Mouse (Mus musculus) layer of hippocampus, adult 11-12 months (tissue): ENCODE measurements at regions not wholly inside any gene's neighbourhood (a gene's known extent, or its start where the extent isn't known, plus 50 kb on each side); places are given as distances from the start of the nearest gene placed in this dataset.

Experiments used
- DNase-seq: peaks from one replicate; pipeline ENCODE4 v3.0.0; 2022; ENCODE audit warnings: low spot score

GRCm38 (mm10) chr5:91198620-91199019 lies 59.2 kb downstream of the Areg start:
- DNase-seq: peak; percentile 25

DNA sequence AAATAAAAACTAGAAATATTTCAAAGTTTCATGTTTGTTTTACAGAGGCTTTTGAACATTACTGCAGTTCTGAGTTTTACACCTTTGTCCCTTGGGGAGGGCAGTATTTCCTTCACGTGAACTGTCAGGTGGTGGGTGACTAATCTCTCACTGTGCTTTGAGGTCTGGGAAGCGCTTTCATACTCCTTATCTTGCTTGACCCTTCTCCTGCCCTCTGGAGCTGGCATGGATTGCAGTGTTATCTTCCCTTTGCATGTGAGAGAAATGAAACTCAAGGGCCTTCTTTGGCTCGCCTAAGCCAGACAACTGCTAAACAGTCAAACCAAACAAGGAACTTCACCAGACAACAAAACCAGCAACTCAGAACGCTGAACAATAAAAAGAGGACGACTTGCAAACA lies 61.0 kb downstream of the Areg start:
- DNase-seq: no peak

DNA sequence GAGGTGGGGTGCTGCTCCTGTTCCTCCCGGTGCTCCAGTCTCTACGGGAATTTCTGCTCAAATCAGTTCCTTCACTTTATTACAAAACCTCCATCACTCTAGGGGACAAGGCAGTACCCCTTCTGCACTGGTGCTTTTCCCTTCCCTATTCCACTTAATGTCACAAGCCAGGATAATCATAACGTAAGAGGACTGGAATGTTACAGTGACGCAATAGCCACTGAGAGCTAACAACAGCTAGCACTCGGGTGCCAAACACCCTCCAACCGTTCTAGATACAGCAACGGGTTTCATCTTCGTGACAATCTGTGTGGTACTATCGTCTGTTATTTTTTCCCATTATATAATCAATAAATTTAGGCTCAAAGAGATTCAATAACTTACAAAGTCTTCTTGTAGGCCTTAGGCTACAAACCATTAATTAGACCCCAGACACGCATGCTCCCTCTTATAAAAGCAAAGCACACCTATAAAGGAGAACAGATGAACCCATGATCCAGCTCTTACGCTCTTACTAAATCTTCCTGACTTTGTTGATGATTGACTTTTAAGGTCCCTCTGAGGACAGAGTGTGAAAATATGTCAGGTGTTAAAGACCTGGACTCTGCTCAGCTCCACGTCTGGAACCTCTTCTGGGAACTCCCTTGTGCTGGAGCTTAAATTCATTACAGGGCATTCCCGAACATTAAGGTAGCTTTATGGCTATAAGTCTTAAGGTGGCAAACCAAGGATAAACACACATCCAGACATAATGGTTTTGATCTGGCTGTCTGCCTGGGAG lies 65.0 kb downstream of the Areg start:
- DNase-seq: no peak

- no peak for DNase-seq
Measured at GRCm38 (mm10) chr5:91205350-91205880, 66.0 kb downstream of the Areg start.

DNA sequence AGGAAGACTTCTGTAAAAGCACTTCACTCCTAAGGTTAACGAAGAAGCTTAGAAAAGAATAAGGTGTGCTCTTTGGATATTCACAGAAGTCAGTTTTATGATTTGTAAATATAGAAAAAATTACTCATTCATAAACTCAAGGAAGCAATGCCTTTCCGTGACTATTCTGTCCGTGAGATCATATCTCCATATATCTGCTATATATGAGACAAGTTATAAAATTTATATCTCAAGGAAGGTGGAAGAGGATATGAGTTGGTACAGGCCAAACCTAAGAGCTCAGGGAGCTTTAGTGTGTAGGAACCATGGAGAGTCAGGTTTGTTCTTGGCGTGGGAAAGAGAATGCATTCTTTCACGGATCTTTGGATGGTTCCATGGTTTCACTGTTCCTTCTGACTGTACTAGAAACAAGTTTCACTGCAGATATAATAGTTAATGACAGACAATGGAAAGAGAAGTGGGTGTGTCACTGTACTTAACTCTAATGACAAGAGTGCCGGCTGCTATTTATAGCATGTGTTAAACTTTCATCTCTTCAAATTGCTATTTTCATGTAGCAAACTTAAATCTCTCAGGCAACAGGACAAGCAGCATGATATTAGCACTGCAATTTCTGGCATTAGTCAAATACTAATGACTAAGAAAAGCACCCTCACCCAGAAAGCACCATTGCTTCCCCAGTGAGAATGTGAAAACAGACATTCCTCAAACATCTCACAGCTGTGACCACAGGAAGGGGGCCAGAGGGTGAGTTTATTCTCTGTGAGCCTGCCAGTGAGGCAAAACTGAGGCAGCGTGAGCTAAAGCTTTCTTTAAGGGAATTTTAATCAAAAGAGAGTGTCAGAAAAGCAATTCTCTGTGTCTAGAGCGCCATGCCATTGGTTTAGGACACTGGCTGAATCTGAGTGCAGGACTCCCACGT lies 67.4 kb downstream of the Areg start:
- DNase-seq: no peak

- no peak for DNase-seq
Measured at GRCm38 (mm10) chr5:91220174-91220573, 80.8 kb downstream of the Areg start.

- no peak for DNase-seq
Measured at GRCm38 (mm10) chr5:91241656-91242055, 102.3 kb downstream of the Areg start.

DNA sequence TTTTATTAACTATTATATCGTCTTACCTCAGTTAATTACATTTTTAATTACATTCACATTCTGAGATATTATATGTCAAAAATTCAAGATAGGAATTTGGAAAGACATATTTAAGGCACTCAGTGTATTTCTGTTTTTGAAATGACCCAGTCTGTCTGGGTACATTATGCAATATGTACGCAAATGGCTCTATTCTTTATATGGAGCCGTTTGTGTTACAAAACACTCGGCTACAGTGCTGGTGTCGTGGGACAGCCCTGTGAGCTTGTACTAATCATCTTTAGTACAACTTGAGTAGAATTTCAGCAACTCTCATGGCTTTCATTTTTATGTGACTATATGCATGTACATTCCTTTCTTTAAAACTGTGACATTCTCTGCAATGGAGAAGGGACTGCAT lies 108.0 kb downstream of the Areg start:
- no peak for DNase-seq

GRCm38 (mm10) chr5:91261895-91262294 lies 122.5 kb downstream of the Areg start:
- no peak for DNase-seq

DNA sequence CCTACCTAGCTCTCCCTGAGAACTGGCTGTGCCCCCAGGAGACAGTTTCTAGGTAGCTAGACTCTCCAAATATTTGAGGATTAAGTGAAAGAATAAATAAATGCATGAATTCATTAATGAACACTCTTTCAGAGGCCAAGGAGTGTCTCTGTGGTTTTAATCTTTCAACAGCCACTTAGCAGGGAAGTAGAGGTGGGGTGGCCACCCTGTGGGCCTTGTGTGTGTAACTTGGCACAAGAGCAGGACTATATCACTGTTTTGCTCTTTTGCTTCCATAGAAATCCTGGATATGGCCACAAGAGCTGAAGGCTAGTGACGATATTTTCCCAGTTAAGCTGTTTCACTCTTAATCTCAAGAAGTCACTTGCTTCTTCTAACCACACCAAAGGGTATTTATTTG lies 123.1 kb downstream of the Areg start:
- DNase-seq: no peak

DNA sequence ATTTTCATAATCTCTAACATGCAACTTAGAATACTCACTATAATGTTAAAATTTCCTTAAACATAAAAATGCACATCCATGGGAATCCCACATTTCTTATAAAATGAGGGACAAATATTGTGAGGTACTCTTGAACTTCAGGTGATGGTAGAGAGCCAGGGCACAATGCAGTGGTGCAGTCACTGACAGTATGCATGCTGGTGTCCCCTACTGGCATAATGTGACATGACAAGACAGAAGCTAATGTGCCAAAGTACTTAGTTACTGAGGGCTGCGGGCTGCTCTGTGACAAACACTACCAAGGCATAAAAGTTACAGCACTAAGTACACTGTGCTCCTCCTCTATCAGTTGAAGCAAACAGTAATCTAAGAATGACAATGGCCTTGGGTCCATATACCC lies 131.3 kb downstream of the Areg start:
- no peak for DNase-seq

GRCm38 (mm10) chr5:91271416-91271815 lies 131.4 kb downstream of the Btc start:
- DNase-seq: no peak

- no peak for DNase-seq
Measured at GRCm38 (mm10) chr5:91274411-91274810, 128.4 kb downstream of the Btc start.

GRCm38 (mm10) chr5:91278466-91278865 lies 124.3 kb downstream of the Btc start:
- no peak for DNase-seq

DNA sequence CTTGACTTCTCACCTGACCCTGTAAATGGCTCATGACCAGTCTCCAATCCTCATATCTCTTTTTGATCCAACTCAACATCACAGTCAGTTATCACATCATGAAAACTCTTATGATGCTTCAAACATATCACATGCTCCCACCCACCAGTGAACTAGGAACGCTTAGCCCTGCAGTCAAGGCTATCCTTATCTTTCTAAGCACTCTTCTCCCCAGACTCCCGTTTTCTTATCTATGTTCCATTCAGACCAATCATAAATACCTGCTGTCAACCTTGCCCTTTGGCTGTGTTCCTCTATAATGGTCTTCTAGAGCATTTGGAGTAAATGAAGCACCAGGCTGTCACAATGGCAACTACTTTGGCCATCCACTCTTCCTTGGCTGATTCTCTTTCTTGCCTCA lies 123.3 kb downstream of the Btc start:
- DNase-seq: no peak

DNA sequence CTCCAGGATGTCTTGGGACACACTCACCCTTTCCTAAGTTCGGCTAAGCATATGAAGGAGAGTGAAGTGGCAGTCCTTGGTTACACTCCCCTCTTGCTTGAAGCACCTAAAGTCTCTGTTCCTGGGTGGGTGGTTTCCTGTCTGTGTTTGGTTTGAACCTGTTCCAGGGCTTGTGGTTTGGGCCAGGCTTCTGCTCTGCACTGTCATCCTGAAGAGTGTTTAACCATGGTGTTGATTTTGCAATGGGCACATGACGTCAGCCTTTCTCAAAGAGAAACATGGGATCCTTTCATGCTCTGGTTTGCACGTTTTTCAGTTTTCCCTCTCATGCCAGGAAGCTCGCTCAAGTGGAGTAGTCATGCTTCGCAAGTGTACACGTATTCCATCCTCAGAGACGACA lies 119.8 kb downstream of the Btc start:
- no peak for DNase-seq

GRCm38 (mm10) chr5:91293073-91293472 lies 109.7 kb downstream of the Btc start:
- DNase-seq: no peak

DNA sequence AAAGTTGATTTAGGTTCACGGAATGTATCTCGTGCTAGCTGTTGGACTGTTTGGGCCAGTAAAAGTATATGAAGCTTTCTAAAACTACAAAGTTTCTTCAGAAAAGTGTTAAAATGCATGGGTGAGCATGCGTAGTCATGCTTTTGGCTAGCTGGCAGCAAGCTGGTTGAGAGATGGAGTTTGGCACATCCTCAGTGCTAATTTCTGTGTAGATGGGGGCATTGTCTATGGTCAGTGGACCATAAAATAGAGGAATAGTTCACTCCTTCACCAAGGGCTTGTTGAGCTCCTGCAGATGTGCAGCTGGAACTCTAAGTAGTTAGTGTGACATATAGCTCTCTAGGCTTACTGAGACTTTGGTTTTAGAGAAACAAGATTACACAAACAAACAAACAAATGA lies 107.8 kb downstream of the Btc start:
- DNase-seq: no peak

DNA sequence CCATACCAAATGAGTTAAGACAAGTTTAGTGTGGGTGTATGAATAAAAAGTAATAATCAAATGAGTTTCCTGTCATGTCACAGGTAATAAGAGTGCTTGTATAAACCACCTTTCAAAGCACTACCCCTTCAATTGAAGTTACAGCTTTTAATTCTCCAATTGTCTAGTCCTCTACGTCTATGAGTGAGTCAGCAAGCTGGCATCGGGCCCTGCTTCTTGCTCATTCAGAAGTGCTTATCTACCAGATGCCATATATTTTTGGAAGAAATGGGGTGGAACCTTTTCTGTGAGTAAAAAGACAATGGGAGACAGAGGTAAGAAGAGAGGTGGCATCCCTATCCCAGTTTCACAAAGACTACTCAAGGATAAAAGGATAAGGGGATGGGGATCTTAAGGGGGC lies 105.7 kb downstream of the Btc start:
- no peak for DNase-seq

DNA sequence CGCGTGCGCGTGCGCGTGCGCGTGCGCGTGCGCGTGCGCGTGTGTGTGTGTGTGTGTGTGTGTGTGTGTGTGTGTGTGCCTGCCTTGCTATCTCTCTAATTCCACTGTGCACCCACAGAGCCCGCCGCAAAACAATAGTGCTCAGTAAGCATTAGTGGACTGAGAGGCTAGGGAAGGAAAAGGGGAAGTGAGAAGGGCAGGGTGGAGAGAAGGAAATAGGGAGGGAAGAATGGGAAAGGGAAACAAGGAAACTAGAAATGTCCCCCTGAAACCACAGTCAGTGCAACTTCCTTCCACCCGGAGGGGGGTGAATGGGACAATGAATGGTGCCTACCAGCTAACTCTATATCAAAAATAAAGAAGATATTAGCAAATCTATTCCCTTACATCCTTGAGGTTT lies 100.7 kb downstream of the Btc start:
- no peak for DNase-seq

- DNase-seq: no peak
Measured at GRCm38 (mm10) chr5:91302943-91303342, 99.9 kb downstream of the Btc start.

DNA sequence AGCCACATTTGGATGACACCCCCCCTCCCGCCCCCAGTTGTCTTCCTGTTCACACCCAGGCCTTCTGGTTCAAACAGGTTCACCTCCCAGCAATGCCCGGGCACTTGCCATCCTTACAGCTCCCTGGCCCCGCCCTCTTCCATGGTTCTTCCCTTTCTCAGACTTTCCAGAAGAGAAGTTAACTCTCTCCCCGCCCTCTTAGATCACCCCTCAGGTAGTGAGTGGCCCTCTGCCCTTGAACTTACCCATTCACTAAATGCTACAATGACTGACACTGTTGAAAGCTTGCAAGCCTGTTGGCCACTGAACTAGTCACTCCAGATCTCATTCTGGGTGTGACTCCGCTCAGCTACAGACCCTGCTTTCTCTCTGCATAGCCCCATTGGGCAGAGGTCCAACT lies 99.1 kb downstream of the Btc start:
- no peak for DNase-seq

DNA sequence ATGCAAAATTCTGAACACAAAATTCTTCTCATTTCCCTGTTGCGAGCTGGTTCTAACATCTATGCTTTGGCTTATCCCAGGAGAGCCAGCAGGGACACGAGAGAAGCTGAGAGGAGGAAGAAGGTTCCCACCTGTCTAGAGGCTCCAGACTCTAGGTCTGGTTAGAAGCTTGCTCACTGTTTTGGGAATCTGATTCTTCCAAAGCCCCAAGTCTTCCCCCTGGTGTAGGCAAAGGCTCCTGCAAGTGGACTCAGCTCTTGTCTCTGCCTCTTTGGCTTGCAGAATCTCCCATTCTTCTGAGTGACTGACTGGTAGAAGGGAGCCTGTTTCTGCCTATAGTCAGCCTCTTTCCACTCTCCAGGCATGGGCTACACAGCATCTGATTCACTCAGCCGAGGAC lies 95.8 kb downstream of the Btc start:
- no peak for DNase-seq
